Mouse (Mus musculus) urinary bladder, postnatal 10 days (tissue): ENCODE data around the gene Mfap5.
"Not testable (repeated sequence)": the region's sequence is repeated elsewhere in the genome, so short reads cannot be mapped to it uniquely, and the experiment has no call there.

Experiments
- DNase-seq: peaks from one replicate; pipeline ENCODE4 v3.0.0; 2022; ENCODE audit warnings: low spot score

The Mfap5 gene

DNA sequence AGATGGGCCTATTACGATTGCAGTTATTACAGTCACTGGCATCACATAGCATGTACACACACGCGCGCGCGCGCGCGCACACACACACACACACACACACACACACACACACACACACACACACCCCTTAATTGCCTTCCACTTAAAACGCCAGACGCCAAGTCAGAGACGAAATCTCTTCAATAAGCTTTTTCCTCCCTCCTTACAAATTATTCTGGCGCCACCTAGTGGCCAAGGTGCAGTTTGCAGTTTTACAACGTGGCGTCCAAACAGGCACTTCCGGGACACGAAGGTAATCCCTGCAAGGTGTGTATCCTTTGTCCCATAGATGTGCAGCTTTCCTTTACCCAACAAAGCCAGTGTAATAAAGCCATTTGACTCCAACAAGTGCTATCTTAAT lies 54.8 kb downstream of the Mfap5 start:
- no peak for DNase-seq

DNA sequence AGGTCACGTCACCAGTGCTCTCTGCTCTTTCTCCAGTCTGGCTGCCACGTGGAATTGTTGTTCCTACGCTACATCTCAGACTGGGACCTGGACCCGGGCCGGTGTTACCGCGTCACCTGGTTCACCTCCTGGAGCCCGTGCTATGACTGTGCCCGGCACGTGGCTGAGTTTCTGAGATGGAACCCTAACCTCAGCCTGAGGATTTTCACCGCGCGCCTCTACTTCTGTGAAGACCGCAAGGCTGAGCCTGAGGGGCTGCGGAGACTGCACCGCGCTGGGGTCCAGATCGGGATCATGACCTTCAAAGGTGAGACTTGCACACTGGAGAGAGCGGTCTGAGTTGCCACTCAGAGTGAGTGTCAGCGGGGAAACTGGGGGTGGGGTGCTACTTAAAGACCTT lies 55.4 kb downstream of the Mfap5 start:
- DNase-seq = no peak

DNA sequence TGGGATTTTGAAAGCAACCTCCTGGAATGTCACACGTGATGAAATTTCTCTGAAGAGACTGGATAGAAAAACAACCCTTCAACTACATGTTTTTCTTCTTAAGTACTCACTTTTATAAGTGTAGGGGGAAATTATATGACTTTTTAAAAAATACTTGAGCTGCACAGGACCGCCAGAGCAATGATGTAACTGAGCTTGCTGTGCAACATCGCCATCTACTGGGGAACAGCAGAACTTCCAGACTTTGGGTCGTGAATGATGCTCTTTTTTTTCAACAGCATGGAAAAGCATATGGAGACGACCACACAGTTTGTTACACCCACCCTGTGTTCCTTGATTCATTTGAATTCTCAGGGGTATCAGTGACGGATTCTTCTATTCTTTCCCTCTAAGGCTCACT lies 56.8 kb downstream of the Mfap5 start:
- no peak for DNase-seq

DNA sequence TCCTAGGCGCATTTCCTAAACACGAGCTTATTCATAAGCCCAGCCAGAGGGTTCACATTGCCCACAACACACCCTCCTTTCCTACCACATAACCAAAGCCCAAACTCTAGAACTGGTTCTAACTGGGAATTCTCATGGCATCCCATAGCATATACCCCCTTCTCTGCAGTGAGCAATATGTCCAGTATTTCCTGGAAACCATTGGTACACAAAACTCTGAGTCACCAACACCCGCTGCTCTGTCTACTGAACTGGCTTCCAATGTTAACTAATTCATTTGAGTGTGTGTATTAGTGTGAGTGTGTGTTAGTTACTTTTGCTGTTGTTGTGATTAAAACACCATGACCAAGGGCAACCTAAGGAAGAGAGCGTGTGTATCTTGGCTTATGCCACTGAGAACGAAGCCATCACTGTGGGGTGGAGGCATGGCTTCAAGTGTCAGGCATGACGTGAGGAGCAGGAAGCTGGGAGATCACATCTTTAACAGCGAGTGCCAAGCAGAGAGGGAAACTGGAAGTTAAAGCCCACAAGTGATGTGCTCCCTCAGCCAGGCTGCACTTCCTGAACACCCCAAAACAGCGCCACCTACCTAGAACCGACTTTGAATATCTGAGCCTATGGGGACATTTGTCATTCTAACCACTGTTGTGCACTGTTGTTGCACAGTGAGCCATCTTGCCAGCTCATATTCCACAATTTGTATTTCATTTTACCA lies 59.6 kb downstream of the Mfap5 start:
- no peak for DNase-seq

DNA sequence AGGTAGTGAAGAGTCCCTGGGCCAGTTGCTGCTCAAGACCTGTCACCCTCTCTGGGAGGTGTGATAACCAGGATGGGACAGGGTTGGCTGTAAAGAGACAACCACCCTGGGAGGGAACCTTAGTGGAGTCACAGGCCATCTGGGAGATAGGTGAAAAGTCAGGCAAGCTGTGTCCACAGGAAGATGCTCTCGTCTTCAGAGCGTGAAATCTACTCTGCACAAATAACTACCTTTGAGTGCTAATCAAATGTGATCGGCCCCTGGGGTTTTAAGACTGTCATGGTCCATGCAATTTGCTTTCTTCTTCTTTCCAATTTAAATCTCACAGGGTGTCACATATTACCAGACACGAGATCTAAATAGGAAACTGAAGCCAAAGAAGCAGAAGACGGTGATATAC lies 63.5 kb downstream of the Mfap5 start:
- no peak for DNase-seq

DNA sequence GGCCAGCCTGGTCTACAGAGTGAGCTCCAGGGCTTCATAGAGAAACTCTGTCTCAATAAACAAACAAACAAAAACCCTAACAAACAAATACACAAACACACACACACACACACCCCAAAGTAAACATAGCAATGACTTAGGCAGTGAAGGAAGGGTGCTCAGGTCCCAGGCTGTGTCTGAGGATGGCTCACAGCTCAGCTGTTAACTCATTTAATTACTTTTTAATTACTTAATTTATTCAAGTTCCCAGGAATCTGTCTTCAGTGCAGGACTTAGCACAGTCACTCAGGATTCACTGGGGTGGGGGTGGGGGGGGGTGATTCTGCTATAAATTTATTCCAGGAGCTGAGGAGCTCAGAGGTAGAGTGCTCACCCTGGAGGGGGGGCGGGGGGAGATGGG lies 64.1 kb downstream of the Mfap5 start:
- DNase-seq = no peak

DNA sequence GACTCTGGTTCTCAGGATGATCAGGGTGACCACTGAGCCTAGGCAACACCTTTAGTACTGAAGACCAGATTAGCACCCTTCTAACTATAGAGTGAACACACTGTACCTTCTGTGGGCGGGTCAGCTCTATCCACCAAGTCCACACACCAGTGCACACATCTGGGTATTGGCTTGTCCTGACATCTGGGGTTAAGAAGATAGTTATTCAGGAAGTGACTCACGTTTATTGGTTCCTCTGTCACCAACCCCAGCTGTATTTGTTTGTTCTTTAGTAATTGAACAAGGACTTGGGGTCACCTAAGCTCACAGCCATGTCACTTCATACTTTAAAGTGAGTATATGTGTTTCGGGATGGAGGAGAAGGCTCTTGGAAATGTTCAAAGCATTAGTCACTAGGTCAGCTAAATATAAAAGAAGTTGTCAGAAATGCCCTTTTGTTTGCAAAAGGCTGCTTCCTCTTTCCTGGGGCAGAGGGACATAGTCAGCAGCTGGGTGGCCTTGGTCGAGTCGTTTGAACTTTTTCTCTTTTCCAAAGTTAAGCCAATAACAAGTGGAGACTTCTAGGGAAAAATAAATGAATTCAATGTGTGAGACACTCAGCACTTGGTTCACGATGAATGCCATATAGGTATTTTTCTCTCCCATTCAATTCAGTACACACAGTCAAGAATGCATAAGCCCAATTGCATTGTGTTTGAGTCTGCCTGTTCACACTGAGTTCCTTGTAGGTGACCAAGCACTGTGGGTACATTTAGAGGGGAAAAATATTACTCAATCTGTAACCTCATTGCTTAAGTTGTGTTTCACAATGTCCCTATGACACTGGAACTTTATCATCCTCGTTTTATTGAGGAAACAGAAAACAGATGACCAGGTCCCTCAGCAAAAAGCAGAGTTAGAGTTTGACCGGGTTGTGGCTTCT lies 65.3 kb downstream of the Mfap5 start:
- no peak for DNase-seq

DNA sequence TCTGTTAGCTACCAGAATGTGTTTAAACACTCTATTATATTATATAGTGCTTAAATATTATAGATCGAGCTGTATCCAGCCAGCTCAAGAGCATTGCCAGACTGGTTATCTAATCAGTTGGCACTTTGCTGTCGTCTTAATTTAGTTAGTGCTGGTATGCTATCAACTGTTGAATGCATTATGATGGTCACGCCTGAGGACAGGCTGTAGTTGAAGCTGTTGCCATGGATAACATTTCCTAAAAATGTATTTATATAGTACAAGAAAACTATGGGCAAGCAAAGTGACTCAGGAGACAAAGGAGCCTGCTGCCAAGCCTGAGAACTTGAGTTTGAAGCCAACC lies 65.9 kb downstream of the Mfap5 start:
- DNase-seq = no peak

DNA sequence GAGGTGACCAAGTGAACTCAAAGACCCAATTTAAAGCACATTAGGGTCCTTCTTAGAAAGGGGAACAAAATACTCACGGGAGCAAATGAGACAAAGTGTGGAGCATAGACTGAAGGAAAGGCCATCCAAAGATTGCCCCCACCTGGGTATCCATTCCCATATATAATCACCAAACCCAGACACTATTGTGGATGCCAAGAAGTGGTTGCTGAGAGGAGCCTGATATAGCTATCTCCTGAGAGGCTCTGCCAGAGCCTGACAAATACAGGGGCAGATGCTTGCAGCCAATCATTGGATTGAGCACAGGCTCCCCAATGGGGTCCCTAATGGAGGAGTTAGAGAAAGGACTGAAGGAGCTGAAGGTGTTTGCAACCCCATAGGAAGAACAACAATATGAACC lies 69.4 kb downstream of the Mfap5 start:
- not testable (repeated sequence) for DNase-seq

DNA sequence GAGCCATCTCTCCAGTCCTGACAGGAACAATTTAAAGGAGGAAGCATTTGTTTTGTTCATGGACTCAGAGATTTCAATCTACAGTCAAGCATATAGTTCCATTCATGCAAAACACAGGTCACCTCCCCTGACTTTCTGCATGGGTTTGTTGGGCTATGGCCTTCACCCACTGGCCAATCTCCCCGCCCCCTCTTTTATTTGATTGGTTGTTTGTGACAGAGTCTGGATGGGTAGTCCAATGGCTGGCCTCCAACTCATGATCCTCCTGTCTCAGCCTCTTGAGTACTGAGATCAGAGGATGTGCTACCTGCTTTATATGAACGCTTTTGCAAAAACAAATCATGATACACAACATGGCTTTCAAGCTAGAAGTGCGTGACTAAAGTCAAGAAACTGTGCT lies 71.4 kb downstream of the Mfap5 start:
- no peak for DNase-seq
